Mouse (Mus musculus) gastrocnemius, postnatal 14 days (tissue): Measurements from ENCODE around the gene Car10. TPM values are rescaled to one million over a fixed set of nuclear protein-coding genes. Genes with fewer than 3 reads are reported as not detected.
A peak's percentile ranks its signal among the peaks of the same experiment; 100 is the strongest.

Experiments used
- DNase-seq: peaks from one replicate; pipeline ENCODE4 v3.0.0; 2021; ENCODE audit warnings: mixed read lengths
- intact Hi-C: fragments of 180-260 bp; cut with DNase I; formaldehyde crosslinking; loops from one replicate; pipeline ENCODE4 v1.15.1; 2025; ENCODE audit warnings: low total_unique reads
- total RNA-seq, 2 experiments: library from RNA; stranded (reverse); gene quantifications; 2 replicates each; pipeline ENCODE4 v1.2.3; 2021

Car10 gene
- total RNA-seq, 2 experiments from 2014 or later = 0.33 TPM; not detected in 1

DNA sequence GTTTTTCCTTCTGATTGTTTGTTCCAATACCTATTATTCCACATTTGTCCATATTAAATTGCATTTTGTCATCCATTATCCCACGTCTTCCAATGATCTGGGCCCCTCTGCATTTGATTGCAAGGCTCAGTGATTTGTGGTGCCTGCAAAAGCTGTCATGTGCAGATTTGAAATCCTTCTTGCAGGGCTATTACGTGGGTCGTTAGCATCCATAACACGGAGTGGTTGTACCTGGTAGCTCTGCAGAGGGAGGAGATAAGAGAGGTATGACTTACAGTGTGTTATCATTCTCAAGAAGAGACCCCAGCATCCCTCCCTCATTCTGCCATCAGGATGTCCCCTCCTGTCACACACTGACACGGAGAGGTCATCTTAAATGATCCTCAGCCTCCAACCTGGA lies 451.1 kb downstream of the Car10 start:
- DNase-seq = no peak
- intact Hi-C loops = no loop called here

DNA sequence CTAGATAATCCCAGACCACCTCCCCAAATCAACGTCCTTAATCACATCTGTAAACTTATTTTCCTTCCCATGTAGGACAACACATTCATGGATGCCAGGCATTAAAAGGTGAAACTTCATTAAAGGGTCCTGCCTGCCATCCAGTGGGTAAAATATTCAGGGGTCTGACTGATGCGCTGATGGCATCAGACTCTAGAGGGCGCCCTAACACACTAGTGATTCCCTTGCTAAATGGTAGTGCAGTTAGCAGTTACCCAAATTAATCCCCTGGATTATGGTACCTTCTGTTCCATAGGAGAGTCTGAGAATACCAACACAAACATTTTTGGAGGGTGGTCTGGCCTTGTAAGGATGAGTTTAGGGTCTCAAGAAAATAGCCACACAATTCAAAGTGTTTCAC lies 453.1 kb downstream of the Car10 start:
- DNase-seq = peak; percentile 12
- intact Hi-C loops = no loop called here

DNA sequence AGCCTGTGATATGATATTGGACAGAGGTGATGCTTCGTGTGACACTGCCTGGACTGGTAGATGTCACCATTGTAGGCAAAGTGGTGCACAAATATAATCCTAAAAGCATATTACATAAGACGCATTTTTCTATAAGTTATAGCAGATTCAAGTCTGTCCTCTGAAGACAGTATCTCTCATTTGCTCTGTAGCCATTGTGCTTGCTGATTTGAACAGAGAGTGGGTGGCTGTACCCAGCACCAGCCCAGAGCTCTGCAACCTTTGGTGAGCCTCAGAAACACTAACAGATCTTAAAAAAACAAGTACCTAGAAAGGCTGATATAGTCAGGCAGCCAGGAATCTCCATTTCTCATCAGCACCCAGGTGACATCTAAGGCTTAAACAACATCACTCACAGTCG lies 461.3 kb downstream of the Car10 start:
- intact Hi-C loops = no loop called here
- DNase-seq = no peak

DNA sequence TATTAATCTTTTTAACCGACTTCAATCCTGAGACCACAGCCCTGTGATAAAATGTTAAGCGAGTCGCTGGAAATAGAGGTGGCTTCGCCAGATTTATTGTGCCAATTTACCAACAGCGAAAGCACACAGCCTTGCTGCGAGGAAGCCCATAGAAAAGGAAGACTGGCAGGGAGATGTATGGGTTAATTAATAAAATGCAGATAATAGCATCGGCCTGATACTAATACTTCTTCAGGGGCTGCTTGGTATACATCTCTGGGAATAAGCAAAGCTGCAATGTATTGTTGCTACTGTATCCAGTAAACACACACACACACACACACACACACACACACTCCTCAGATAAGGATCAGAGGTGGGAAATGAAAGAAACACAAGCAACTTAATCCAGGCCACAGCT lies 462.7 kb downstream of the Car10 start:
- intact Hi-C loops = no loop called here
- no peak for DNase-seq

DNA sequence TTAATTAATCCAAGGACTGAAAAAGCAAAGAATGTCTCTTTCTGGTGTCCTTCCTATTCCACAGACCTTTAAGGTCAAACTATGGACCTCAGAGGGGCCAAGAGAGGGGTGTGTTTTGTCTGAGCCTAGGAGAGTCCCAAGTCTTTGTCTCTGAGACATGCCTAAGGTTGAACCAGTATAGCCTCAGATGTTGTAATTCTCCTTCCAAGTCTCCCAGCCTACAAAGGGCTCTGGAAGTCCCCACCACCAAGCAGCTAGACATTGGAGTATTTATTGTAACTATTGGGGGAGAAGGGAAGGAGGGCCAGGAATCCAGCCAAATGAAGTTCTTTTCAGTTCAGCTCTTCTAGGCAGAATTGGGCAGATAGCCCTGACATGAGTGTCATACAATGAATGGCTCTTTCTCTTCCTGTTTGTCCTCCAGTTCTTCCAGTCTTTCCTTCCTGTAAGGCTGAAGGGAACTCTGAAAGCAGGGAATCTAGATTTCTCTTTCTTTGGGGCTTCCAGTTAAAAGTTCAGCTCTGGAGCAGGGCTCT lies 464.6 kb downstream of the Car10 start:
- no peak for DNase-seq
- intact Hi-C loops = no loop called here

DNA sequence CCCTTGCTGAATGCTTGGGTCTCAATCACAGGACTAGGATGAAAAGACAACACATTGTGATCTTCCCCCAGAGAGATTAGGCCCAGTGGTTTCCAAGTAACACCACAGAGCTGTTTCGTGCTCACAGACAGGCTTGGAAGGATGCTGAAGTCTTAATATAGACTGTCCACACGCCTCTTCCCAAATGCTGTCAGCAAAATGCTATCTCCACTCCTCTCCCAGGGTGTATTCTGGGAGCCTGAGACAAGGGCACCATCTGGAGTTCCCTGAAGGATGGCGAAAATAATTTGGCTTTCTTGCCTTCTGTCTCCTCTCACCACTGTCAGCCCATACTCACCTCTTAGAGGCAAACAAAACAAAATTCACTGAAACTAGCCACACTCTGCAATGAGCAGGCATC lies 467.9 kb downstream of the Car10 start:
- intact Hi-C loops = no loop called here
- DNase-seq = no peak

DNA sequence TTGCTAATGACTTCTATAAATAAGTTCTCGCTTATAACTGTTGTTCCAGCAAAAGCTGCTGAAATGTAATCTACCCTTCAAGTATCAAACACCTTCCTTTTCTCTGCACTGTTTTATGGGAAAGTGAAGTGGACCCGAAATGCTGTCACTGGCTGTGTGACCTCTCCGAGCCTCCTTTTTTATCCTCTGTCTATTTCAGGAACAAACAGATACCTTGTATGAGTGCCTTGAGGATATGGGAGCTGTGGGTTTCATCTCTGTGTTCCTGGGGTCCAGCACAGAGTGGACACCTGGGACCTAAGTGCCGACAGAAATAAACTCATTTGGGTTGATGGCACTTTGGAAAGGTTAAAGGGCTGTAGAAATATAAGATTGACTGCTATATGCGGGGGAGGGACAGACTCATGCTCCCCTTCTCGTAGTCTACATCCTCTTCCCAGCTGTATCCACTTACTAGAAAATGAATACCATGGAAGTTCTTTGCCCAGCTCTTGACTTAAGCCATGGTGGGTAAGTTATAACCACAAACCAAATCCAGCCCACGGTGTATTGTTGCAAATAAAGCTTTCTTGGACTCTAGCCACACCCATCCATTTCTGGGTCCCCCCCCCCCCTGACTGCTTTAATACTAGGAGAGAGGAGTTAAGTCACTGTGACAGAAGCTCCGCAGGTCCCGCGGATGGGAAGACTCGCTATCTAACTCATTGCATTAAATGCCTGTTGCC lies 474.3 kb downstream of the Car10 start:
- no peak for DNase-seq
- intact Hi-C loops = no loop called here

DNA sequence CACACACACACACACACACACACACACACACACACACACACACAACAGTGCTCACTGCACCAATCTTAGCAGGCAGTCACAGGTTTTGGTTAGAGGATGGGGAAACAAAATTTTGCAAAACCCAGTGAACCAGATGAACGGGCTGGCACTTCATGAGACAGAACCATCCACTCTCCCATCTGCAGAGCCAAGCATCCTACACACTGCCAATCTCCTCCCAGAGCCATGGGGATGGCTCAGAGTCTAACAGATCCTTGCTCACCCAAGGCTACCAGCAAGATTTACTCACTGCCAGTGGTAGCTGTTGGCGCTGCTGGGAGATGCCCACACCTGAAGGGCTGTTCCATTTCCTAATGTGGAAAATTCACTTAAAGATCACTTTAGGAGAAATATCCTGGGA lies 479.6 kb downstream of the Car10 start:
- intact Hi-C loops = no loop called here
- DNase-seq = no peak

DNA sequence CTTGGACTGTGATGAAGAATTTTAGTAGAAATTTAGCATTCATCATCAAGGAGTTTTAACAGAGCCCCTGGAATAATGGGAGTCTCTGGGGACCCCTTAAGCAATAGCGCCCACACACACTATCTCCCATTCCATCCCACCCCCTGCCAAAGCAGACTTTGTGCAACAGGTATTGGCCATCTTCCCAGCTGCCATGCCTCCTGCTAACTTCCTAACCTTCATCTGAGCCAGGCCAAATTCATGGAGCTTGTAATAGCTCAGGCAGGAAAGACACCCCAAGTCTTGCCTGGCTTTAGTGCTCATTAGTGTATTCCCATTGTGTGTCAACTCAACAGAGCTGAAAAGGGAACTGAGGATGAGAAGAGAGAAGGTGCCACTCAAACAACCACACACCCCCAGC lies 481.8 kb downstream of the Car10 start:
- intact Hi-C loops = no loop called here
- no peak for DNase-seq

DNA sequence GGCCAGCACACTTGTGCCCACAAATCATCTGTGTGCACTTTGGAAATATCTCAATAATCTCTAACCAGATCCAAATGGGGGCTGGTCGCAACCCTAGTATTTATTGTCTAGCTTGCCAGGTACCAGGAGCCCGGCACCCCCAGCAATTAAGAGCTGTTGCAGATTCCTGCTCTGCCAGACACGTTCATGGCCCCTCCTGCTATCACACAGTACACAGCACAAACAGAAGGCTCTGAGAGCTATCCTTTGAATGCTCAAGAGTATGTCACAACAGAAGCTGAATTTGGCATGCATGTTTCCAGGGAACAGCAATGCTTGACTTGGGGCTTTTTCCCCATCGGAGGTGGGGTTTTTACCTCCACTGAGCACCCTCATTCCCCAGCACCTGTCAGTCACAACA lies 483.5 kb downstream of the Car10 start:
- DNase-seq = no peak
- intact Hi-C loops = no loop called here

DNA sequence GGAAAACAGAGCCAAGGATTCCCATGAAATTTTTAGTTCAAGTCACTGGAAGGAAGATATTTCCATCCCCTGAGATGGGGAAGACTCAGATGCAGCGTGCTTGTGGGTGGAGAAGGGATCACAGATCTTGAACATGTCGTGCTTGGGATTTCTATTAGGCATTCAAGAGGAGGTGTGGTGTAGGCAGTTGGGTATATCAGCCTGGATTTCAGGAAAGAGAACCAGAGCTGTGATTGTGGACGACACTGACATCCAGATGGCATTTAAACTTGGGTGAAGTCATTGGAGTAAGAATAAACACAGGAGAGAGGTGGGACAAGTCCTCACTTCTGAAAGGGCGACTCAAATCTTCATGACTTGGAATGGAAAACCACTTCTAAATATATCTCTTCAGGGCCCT lies 490.0 kb downstream of the Car10 start:
- intact Hi-C loops = no loop called here
- DNase-seq = no peak

DNA sequence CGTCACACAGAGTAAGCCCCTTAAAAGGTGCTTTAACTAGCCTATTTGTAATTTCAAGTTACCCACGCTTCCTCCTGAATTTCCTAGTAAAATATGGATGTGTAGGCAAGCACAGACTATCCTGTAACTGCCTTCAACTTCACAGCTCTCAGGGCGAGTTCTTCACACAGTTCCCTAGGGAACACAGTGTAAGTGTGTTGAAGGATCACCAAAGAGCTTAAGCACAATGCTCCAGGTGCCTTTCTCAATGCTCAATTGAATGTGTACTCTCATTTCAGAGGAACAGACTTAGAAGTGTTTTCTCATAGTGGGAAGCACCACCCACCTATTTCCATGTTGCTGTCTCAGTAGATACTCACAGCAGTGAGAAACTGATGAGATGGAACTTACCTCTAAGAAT lies 492.8 kb downstream of the Car10 start:
- intact Hi-C loops = no loop called here
- no peak for DNase-seq

DNA sequence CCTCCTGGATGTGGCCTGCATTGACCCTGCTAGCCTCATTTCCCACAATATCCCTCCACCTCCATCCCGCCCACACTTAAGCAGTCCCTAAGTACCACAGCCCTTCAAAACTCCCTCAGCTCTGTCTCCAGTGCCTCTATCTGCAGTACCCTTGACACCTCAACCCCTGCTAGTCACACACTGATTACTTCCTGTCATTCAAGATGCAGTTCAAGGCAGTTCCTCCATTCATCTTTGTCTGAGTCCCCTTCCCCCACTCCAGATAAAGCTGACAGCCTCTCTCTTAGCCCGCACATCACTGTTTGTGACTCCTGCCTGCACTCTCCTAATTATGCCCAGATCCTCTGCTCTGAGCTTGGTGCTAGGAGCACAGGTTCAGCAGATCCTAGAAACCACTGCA lies 496.2 kb downstream of the Car10 start:
- intact Hi-C loops = no loop called here
- DNase-seq = no peak

DNA sequence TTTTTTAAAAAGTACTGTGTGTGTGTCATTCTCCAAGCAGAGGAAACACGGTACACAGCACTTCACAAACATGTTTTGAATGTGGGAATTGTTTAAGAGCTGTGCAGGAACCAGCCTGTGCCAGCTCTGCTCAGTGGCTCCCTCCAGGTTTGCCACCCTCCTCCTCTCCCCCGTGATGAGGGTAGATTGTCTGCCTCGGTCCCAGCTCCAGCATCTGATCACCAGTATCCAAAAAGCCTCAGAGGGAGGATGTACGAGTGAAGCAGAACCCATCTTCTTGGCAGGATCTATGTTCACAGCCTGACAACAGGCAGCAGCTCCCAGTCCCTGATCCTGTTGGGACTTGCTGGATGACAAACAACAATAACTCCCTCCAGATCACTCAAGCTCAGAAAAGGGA lies 500.3 kb downstream of the Car10 start:
- DNase-seq = no peak
- intact Hi-C loops = no loop called here

DNA sequence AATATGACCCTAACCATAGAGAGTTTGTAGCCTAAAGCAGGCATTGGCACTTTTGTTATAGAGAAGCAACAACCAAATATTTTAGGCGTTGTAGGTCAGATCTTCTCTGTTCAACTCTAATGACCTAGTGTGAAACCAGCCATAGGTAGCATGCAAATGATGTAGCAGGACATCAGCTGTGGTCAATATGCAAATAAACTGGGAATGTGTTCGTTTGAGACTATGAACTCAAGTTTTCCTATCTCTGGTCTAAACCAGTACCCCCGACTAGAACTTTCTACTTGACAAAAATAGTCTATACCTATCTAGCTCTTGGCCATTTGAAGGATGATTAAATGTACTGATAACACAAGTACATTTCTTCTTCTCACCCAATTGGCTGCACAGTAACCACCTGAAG lies 501.9 kb downstream of the Car10 start:
- no peak for DNase-seq
- intact Hi-C loops = no loop called here

DNA sequence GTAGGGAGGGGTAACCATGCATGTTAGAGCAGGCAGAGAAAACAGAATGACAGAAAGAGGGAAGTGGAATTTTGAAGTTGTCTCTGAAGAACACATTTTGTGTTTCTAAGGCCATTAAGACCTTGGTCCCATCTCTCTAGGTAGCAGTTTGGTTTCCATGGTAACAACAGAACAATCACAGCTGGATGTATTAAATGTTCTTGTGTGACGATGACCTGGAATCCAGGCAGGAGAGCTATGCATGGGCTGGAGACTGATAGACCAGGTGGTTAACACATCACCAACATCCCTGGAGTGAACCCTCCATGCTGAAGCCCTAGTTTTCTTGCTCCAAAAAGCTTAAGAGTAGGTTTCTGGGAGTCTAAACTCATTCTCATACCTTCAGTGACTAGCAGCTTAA lies 505.7 kb downstream of the Car10 start:
- no peak for DNase-seq
- intact Hi-C loops = no loop called here

DNA sequence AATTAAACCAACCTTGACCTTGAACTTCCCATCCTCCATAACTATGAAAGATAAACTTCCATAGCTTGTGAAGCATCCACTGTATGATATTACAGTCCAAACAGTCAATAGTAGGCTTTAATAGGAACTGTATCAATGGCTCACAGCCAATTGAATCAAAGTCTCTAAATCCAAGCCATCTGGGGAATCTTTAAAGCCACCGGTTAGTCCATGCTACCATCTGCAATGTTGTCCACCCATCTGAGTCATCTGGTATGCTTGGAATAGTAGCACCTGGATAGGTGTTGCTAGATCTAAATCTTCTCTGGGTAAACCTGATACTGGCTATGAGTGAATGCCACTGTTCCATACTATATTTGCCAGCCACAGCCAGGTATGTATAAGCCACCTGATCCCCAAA lies 509.3 kb downstream of the Car10 start:
- no peak for DNase-seq
- intact Hi-C loops = no loop called here

DNA sequence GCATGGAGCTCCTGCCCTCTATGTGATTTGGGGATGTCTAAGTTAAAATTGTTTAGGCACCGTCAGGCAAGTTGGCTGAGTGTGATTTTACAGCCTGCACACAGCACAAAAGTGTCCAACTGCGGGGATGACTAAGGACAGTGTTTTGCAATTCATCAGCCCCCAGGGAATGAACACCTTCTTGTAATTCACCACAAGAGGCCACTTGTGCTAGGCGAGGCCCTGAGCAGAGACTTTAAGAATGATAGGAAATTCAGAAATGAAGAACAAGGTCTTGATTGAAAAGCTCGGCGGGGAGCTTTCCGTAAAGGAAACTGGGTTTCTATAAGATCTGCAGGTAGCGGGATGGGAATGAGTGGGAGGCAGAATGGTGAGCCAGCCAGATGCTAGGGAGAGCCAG lies 510.9 kb downstream of the Car10 start:
- DNase-seq = no peak
- intact Hi-C loops = no loop called here

DNA sequence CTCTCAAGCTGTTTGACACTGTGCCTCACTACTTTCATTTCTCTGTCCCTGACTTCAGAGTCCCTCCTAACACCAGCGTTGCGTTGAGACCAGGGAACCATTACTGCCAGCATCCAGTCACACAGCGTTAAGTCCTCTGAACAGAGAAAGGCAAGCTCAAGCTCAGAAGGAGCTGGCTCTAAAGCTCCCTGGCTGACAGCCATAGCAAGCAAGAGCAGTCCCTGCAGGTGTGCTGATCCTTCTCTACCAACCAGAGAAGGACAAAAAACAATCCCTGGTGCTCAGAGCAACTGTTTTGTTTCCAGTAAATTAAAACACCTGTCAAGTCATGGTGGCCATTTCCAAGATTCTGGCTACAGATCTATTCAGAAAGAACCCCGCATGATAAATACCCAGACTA lies 514.2 kb downstream of the Car10 start:
- intact Hi-C loops = no loop called here
- DNase-seq = no peak

DNA sequence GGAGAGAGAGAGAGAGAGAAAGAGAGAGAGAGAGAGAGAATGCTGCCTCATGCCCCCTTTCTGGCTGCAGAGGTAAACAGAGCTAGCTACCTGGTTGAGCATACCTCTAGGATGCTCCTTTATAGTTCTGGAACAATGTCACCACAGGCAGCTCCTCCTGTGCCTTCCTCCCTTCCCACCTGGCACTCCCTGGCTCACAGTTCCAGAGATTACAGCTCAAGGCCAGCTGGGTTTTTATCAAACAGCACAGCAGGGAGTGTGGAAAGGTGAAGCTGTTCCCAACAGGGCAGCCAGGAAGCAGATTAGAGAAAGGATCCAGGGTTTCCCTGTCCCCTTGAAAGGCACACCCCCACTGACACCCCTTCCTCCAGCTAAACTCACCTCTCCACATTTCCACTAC lies 517.0 kb downstream of the Car10 start:
- intact Hi-C loops = no loop called here
- DNase-seq = no peak

DNA sequence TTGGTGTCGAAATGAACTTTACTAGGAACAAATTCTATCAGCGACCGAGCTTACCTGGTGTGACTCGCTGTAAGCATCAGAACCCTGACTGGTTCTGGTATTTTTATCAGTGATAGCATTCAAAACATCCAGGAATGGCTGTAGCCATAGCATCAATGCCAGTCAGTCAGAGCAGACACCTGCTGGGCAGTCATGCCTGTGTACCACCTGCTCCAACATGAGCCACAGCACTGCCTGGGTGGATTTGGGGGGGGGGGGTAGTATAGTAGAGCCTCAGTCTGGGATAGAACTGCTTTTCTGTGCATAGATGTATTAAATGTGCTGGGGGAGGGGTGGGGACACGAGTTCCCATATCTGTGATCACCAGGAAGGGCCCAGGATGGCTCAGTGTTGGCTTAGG lies 525.8 kb downstream of the Car10 start:
- no peak for DNase-seq
- intact Hi-C loops = no loop called here

DNA sequence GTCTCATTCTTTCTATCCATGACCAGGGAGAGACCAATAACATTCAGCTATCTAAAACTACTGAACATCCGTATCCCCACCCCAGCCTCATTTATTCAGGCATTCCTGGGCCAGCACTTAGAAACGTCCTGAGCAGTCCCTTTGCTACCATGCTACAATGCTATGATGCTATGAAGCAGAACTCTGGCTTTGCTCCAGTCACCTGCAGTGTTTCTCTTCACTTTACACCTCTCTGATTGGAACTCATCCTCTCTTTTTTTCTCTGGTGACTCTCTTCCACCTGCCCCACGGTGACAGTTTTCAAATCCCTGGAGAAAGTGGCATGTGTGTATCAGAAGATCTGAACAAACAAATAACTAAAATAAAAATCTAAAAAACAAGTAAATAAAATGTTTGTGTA lies 541.6 kb downstream of the Car10 start:
- intact Hi-C loops = no loop called here
- no peak for DNase-seq
